Mouse (Mus musculus): ENCODE data around the gene Galnt2.

Galnt2 gene

DNA sequence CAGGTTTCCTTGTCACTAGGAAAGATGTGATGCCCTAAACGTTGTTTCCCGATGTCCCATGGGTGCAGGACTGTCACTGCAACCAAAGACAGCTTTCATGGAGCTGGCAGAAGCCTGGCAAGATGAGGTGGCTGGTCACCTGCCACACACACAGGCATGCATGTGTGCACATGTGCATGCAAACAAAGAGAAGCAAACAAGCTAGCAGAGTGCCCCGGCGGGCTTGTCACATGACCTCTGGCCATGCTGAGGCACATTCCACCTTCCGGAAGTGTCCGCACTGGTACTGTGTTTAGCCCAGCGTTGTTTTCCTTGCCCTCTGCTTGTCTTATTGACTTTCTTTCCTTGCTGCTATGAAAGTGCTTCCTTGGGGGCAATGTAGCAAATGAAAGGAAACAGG lies 97.1 kb downstream of the Galnt2 start:
- DNase-seq (ENCODE audit: low read depth, low spot score), result no peak

DNA sequence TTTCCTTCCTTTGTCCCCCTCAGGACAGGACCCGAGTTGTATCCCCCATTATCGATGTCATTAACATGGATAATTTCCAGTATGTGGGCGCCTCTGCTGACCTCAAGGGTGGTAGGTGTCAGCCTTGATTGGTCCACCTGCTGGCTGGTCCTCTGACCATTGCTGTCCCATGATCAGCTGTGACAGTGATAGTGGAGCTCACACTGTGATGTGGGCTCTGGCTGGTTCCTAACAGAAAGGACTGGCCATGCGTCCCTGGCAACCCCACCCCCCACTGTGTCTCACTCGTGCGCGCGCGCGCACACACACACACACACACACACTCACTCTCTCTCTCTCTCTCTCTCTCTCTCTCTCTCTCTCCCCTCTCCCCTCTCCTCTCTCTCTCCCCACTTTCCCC lies 98.5 kb downstream of the Galnt2 start:
- no peak for DNase-seq (ENCODE audit: low read depth, low spot score)

DNA sequence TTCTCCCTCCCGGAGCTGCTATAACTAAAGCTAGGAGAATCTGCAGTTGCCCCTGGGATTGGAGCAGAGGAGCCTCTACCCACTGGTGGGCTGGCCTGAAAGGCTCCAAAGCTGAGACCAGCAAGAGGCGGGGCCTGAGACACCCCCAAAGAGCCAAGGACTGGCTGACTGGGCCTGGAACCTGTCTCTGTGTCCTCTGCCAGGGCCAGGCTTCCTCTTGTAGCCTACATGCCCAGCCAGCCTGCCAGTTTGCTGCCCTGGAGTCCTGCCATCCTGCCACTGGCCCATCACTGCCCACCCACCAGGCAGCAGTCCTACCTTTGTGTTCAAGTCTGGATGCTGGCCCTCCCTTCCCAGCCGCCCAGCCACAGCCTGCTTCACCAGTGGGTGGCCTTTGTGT lies 99.2 kb downstream of the Galnt2 start:
- DNase-seq (ENCODE audit: low read depth, low spot score), result no peak

DNA sequence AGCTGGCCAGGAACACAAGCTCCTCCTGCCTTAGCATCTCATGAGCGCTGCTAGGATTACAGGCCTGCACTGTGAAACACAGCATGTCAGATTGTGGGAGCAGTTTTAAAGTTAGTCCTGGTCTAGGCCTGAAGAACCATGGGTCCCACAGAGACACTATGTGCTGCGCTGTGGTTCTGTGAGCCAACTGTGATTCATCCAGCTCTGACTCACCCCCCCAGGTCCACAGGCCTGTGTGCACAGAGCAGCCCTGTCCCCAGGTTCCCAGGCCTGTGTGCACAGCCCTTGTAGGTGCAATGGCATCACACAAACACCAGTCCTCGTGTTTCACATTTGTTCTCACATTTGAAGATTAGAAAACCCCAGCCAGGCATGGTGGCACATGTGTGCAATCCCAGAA lies 99.9 kb downstream of the Galnt2 start:
- no peak for DNase-seq (ENCODE audit: low read depth, low spot score)

DNA sequence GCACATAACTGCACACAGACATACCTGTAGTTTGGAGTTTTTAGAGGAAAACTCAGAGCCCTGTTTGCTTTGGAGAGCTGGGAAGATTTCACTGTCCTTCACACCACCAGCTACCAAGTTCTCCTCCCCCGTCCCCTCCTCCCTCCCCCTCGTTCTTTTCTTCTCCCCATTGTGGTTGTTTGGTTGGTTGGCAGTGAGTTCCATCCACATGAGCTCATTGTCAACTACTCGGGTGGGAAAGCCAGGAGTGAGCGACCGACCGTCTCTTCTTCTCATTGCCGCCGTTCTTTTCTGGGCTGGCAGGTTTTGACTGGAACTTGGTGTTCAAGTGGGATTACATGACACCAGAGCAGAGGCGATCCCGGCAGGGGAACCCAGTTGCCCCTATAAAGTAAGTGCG lies 100.5 kb downstream of the Galnt2 start:
- DNase-seq (ENCODE audit: low read depth, low spot score), result no peak

DNA sequence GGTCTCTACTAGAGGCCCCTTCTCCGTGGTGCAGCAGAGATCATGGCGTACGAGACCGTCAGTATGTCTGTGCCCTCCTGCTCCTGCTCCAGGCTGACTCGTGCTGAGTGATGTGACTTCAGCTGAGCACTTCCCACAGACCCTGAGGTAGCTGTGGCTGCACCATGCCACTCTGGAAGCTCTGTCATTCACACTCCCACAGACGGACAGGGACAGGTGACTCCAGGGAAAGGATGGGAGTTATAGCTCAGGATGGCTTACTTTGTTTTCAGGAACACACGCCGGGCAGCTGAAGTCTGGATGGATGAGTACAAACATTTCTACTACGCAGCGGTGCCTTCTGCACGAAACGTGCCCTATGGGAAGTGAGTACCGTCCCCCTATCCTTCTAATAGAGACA lies 105.1 kb downstream of the Galnt2 start:
- no peak for DNase-seq (ENCODE audit: low read depth, low spot score)

DNA sequence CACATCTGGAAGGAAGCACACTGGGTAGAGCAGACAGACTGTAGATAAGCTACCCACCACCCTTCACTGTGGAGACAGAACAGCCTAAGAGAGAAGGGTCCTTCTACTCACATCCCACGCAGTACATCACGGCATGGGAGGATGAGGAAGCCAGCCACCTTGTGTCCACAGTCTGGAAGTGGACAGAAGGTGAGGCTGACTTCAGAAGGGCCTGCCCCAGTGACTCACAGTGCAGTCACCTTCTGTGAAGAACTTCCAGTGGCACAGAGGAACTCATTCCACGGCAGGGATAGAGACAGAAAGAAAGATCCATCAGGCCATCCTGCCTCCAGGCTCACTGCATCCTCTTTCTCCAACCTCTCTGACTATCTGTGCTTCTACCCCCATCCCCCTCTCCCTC lies 108.6 kb downstream of the Galnt2 start:
- DNase-seq (ENCODE audit: low read depth, low spot score), result no peak

DNA sequence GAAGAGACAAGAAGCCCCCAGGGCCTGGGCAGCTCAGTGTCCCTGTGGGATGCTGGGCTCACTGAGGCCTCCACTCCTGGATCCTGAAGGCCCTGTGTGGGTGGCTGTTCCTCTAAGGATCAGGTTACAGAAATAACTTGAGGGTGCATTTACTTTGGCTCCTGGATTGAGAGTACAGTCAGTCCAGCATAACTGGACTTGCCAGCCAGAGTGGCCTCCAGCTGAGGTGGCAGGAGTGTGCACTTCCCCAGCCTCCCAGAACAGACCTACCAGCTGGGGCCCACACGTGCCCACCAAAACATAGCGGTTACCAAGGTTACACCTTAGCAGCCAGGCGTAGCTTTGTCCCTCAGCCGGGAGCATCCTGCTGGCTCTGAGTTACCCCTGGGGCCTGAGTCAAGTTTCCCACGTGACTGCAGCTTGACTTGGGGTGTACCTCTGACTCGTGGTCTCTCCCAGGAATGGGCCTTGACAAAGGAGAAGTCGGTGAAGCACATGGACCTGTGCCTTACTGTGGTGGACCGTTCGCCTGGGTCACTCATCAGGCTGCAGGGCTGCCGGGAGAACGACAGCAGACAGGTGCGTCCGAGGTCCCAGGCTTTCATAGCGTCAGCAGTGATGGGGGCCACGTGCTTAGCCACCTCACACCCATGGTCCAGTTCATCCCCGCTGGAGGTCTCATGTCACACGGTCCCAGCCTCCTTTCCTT lies 109.3 kb downstream of the Galnt2 start:
- DNase-seq (ENCODE audit: low read depth, low spot score), result no peak

DNA sequence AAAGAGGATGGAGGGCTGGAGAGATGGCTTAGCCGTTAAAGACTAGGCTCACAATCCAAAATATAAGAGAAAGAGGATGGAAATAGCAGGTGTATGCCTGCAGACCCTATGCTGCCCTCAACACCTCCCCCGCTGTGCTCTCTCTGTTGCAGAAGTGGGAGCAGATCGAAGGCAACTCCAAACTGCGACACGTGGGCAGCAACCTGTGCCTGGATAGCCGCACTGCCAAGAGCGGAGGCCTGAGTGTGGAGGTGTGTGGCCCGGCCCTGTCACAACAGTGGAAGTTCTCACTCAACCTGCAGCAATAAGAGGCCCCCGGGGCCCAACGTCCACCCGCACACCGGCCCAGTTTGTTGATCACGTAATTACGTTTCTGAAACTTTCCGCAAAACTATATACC lies 112.0 kb downstream of the Galnt2 start:
- DNase-seq (ENCODE audit: low read depth, low spot score), result no peak

DNA sequence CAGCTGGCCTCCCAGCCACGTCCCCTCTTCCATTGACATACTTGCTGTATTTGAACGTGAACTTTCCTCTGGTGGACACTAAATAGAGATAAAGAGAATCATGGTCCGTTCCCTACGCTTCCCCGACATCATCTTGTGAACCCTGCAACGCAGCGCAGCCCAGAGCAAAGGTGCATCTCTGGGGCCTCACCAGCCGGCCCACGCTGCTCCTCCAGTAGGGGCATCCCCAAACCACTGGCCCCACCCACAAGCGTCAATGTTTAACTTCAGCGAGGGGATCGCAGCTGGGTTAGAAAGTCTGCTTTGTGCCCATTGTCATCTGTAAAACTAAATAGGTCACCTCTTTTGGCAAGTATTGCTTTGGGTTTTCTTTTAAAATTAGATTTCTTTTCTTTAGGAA lies 112.8 kb downstream of the Galnt2 start:
- no peak for DNase-seq (ENCODE audit: low read depth, low spot score)

DNA sequence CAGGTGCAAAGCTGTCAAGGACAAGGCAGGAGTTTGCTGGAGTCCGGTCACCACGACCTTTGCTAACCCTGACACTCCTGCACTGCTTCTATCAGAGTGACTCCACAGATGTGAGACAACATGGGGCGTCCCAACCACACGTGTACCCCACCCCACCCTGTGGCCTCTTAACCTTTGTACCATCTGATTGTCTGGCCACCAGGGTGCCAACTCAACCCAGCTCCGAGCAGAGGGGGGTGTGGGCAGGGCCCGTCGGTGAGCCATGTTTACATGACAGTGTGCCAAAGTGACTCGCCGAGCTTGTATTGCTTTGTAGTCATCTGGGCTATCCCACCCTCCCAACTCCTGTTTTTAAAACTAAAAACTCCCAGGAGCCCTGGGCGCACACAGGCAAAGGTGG lies 113.9 kb downstream of the Galnt2 start:
- DNase-seq (ENCODE audit: low read depth, low spot score), result no peak

DNA sequence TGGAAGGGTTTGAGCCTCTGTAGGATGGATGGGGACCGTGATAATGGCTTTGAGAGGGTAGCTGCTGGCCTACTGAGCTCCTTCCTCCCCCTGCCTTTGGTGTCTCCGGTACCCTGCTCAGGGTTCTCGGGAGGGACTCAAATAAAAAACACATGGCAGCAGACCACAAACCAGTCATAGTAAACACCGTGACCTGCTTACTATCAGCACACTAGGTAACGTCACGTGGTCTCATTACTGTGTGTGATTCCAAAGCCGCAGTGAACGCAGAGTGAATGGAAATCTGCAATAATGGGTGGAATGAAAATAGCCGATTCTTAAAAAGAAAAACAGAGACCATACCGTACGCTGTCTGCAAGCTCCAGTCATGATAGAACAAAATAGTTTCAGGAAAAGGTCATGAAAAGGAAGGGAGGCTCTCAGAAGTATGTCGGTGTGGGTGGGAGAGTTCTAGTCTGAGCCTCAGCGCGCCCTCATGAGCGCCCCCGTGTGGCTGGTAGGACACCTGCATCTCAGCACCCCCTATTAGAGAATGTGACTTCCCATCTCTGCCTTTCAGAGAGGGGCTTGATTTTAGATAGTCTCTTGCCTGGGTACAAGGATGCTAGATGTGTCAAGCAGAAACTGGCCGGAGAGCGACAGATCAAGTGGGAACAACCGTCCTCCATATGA lies 115.8 kb downstream of the Galnt2 start:
- peak; percentile 16 for DNase-seq (ENCODE audit: low read depth, low spot score)

DNA sequence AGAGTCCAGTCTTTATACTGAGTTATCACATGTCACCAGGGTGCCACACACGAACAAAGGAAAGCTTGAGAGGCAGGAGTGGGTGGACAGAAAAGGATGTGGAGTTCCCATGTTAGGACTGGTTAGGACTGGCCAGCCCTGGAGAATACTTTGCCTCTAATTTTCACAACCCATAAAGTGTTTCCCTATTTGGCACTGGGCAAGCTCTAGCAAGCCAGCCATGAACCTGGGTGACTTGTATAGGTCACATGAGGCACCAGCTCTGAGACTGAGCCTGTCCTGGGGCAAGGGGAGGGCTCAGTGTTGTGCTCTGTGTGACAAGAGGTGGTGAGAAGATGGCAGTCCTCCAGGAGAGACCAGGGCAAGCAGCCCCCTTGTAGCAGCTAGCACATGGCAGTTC lies 116.9 kb downstream of the Galnt2 start:
- DNase-seq (ENCODE audit: low read depth, low spot score), result no peak

DNA sequence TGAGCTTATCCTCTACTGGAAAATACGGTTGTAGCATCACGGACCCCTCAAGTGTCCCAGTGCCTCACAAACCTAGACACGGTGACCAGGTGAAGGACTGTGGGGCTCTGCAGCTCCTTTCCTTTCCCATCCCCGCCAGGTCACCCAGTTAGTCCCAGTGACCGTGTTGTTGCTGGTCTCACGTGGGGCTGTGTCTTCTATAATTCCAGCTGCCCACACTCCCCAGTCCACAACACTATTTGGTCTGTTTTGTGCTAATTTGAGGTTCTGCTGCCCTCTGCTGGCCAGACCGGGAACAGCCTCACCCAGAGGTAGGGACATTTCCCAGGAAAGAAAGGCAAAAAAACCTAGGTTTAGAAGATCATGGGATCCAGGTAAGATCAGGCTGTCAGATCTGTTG lies 118.5 kb downstream of the Galnt2 start:
- peak; percentile 41 for DNase-seq (ENCODE audit: low read depth, low spot score)

DNA sequence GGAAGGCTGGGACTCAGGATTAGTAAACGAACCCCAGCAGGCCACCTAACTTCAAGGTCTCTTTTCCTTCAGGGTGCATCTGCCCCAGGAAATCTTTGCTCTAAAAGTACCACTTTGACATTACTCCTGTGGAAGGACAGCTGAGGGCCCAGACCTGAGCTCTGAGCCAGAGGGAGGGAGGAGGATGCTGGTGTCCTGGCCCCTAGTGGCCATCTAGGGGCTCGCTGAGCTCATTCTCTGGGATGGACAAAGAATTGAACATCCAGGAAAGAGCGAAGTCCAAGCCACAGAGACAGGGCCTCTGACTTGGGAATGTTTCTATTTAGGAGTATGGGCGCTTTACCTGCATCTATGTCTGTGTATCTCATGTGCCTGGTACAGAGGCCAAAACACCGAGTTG lies 120.4 kb downstream of the Galnt2 start:
- DNase-seq (ENCODE audit: low read depth, low spot score), result no peak

DNA sequence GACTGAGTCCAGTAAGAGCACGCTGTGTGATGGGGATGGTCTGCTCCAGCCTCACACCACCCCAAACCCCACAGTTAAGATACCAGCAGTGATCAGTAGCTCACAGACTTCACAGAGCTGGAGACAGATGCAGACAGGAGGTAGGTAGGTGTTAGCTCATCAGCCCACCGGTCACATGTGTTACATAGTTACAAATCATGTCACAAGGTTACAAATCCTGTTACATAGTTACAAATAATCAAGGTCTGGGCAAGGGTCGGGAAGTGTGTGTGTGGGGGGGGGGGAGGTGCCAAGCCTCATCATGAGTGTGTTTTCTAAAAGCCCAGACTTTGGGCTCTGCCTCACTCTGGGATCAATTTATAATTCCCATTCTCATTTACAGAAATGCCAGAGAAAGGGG lies 129.7 kb downstream of the Galnt2 start:
- DNase-seq (ENCODE audit: low read depth, low spot score), result no peak

DNA sequence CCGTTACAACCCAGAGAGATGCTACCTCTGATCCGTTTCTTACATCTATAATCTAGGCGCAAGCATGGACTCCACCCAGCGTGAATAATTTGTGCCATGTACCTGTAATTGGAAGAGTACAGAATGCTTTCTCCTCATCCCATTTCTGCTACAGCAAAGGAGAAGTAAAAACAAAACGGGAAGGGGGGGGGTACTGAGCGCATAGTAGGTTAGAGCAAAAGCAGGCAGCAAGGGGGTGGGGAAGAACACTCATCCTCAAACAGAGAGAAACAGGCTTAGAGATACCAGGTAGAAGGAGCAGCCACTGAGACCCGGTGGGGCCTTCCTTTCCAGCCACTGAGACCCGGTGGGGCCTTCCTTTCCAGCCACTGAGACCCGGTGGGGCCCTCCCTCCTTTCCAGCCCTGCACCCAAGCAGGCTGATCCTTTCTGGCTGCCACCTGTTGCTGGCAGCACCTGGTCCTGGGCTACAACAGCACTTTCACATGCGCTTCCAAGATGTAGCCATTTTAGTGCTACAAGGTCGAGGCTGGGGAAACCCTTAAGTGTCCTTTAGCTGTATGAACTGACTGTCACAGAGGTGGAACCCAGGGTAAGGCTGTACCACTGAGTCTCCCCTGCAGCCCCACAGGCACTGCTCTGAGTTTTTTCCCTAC lies 130.7 kb downstream of the Galnt2 start:
- no peak for DNase-seq (ENCODE audit: low read depth, low spot score)

DNA sequence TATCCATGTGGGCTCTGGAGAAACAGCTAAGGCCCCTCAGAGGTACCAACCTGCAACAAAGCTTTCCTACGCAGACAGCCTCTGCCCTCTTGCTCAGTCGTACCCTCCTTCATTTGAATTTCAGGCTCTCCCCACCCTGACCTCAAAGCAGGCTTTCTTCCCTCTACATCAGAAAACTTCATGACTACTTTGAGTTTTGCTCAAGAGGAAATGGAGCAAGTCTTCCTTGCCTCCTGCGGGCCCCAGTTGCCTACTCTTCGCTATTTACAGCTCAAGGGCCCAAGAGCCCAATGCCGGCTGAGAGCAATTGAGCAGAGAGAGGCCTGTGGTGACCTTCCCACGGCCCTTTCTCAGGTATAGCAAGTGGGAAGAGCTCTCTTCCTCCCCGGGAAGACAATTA lies 131.4 kb downstream of the Galnt2 start:
- DNase-seq (ENCODE audit: low read depth, low spot score), result no peak

DNA sequence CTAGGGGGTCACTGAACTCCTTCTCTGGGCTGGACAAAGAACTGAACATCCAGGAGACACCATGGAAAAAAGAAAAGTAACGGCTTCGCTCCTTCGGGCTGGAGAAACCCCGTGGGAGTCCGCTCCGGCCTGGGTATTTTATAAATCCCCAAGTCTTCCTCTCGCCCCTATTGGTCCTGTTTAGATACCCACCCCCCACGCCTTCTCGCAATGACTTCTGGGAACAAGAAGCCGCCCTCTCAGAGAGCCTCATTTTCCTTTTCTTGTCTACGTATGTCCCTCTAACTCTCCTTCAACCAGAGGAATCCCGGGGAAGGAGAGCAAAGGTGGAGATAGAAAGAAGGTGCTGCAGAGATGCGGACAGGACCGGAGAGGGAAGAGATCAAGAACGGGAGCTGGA lies 132.1 kb downstream of the Galnt2 start:
- no peak for DNase-seq (ENCODE audit: low read depth, low spot score)

DNA sequence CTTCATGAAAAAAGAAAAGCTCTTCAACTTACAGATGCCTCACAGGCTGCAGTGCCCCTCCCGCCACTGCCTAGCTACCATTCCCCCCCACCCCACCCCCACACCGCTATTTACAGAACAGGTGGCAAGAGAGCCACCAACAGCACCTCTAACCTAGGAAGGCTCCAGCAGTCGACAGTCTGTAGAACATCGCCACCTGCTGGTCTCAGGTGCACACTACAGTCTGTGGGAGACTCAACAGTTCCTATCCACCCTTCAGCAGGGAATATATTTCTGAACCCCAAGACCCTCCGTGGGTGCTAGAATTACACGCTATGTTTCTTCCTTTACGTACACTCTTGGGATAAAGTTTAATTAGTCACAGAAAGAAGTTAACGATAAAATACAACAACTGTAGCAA lies 137.0 kb downstream of the Galnt2 start:
- peak; percentile 37 for DNase-seq (ENCODE audit: low read depth, low spot score)

DNA sequence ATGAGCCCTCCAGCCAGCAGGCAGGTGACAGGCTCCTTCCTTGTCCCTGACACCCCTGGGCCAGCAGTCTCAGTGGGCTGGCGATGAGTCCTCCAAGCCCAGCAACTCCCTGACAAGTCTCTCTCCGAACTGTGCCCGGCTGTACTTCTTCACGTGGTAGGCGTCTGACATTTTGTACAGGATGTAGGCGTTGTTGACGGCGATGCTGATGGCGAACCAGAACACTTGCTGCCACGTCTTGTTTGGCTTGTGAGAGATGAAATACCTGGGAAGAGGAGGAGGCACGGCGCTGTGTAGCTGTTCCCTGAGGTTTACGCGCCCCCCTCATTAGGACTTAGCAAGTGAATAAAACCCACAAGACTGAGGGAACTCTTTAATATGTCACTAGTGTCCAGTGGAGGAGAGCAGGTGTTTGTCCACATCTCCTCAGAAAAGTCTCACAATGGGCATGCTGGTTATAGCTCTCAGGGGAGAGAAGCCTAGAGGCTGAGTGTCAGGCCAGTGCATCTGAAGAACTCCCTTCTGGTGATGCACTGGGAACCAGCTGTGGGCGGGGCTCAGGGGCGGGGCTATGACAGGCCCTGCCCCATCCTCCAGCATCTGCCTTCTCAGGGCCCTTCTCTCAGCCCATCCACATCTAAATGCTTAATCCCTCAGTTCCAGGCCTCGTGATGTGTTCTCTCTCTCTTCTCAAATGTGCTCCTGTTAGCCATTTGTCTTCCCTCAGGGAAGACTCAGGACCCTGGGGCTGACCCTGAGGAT lies 139.4 kb downstream of the Galnt2 start:
- DNase-seq (ENCODE audit: low read depth, low spot score), result no peak

DNA sequence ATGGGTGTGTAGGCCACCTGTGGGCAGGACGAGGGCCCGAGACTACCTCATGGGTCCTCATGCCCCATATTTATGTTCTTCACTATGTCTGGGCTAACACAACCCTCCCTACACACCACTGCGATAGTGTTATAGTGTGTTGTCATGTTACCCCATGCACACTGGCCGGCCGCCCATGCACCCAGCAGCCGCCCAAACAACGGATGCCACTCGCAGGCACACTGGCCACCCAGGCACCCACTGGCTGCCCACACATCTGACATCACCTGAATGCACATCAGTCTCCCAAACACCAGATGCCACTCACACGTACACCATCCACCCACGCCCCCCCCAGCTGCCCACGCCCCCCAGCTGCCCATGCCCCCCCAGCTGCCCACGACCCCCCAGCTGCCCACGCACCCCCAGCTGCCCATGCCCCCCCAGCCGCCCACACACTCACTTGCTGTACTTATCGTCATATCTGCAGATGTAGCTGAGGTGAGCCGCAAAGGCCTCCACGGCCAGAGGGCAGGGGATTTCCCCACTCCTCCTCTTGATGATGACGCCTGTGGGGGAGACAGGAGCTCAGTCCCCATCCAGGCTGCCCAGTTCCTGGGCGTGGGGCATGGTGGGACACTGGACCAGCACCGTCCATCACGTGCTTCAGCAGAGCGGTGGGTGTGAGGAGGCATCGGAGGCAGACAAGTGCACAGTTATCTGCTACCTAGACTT lies 140.4 kb downstream of the Galnt2 start:
- DNase-seq (ENCODE audit: low read depth, low spot score), result no peak

All from c-Kit-negative CD71-positive TER-119-positive erythroid progenitor cells, embryonic 14.5 days (primary cell).